Comparison of ENCODE assay signal across 8 mouse cellular contexts in genomic region chr11:95415931-95416330, GRCm38 (mm10). TPM values are rescaled to one million over a fixed set of nuclear protein-coding genes. Genes with fewer than 3 reads are reported as not detected.
DNase-seq lines count a peak whose midpoint lies in the region; ATAC-seq and TF ChIP-seq lines count a peak whose summit lies in the region.

No protein-coding gene starts in this region.

- peak overlapping the region; percentile 77 for H3K4me3 ChIP-seq in heart, embryonic 10.5 days
- H3K4me3 ChIP-seq in MEL (ENCODE audit: control insufficient read depth in 1 of 2, insufficient read depth in 1 of 2, low read depth in 2 of 2, low read length in 2 of 2) = peak overlapping the region; percentile 20 to 85
- H3K4me3 ChIP-seq in heart, embryonic 15.5 days = peak overlapping the region; percentile 80
- H3K4me3 ChIP-seq in liver, postnatal 0 days (ENCODE audit: low read depth, low read length) = peak overlapping the region; percentile 80

- H3K79me2 ChIP-seq in MEL (ENCODE audit: control insufficient read depth, insufficient read depth, low read length, poor library complexity) = peaks cover 33% of the 10 kb centered on the region

- DNase-seq in heart, embryonic 10.5 days (ENCODE audit: low spot score) = no peak
- no peak for DNase-seq in heart, postnatal 10 days
- DNase-seq in MEL (ENCODE audit: low read depth, low spot score) = peak; percentile 69
- no peak for DNase-seq in liver, postnatal 0 days
- DNase-seq in thymus, adult 18-20 months = no peak
- no peak for DNase-seq in left cerebral cortex, adult 11 months (ENCODE audit: low spot score)

- TF ChIP-seq EP300 in MEL (IDR thresholded peaks at IDR 0.05; ENCODE audit: low read depth in 1 of 2, low read length in 2 of 2) = no peak
- no peak for TF ChIP-seq EP300 in liver, postnatal 0 days (IDR thresholded peaks at IDR 0.05; ENCODE audit: low read depth)

- intact Hi-C loops in heart, postnatal 10 days (cut with DNase I) = no loop called here

- H3K36me3 ChIP-seq in heart, embryonic 10.5 days = peaks cover 5% of the 10 kb centered on the region; the same call in 1 of the 2 replicates
- H3K36me3 ChIP-seq in MEL (ENCODE audit: control insufficient read depth in 1 of 2, insufficient read depth in 2 of 2, low read length in 2 of 2) = peaks cover 7 to 31% of the 10 kb centered on the region in 2 experiments; a peak in 3 of 4 replicates
- no peaks in the 10 kb centered on the region for H3K36me3 ChIP-seq in heart, embryonic 15.5 days
- H3K36me3 ChIP-seq in liver, postnatal 0 days (replicated peaks; ENCODE audit: insufficient read depth, low read length) = peaks cover 3% of the 10 kb centered on the region

- H3K4me1 ChIP-seq in heart, embryonic 10.5 days = peaks cover 13% of the 10 kb centered on the region
- peaks cover 18 to 19% of the 10 kb centered on the region in 2 experiments for H3K4me1 ChIP-seq in MEL (ENCODE audit: control insufficient read depth in 1 of 2, insufficient read depth in 2 of 2, low read length in 2 of 2)
- peaks cover 14% of the 10 kb centered on the region for H3K4me1 ChIP-seq in heart, embryonic 15.5 days (replicated peaks)
- peaks cover 18% of the 10 kb centered on the region for H3K4me1 ChIP-seq in liver, postnatal 0 days (ENCODE audit: insufficient read depth)

- no peak for TF ChIP-seq POLR2A in MEL (IDR thresholded peaks at IDR 0.05; ENCODE audit: control insufficient read depth in 1 of 2, insufficient read depth in 1 of 2, low read depth in 1 of 2, low read length in 2 of 2, poor library complexity in 1 of 2)

- TF ChIP-seq RAD21 in MEL (IDR thresholded peaks at IDR 0.05; ENCODE audit: low read depth, low read length) = no peak

- H3K27me3 ChIP-seq in heart, embryonic 10.5 days (ENCODE audit: insufficient read depth, poor library complexity, severe bottlenecking) = no peaks in the 10 kb centered on the region
- no peaks in the 10 kb centered on the region for H3K27me3 ChIP-seq in MEL (ENCODE audit: control insufficient read depth in 1 of 2, insufficient read depth in 2 of 2, low read length in 2 of 2)
- H3K27me3 ChIP-seq in heart, embryonic 15.5 days = no peaks in the 10 kb centered on the region
- H3K27me3 ChIP-seq in liver, postnatal 0 days (ENCODE audit: insufficient read depth, low read length) = no peaks in the 10 kb centered on the region

- no peaks in the 10 kb centered on the region for H3K9me3 ChIP-seq in heart, embryonic 10.5 days
- H3K9me3 ChIP-seq in MEL (replicated peaks; ENCODE audit: insufficient read depth, low read length) = no peaks in the 10 kb centered on the region
- H3K9me3 ChIP-seq in heart, embryonic 15.5 days (replicated peaks) = no peaks in the 10 kb centered on the region
- no peaks in the 10 kb centered on the region for H3K9me3 ChIP-seq in liver, postnatal 0 days (ENCODE audit: low read length)

- peak overlapping the region; percentile 82 for H3K4me2 ChIP-seq in heart, embryonic 15.5 days
- H3K4me2 ChIP-seq in liver, postnatal 0 days (ENCODE audit: low read depth, low read length) = peak overlapping the region; percentile 69

- no peak for TF ChIP-seq CTCF in MEL (IDR thresholded peaks at IDR 0.05 in 2 of 3, conservative IDR thresholded peaks at IDR 0.05 in 1 of 3; ENCODE audit: control insufficient read depth in 1 of 3, insufficient read depth in 1 of 3, low read depth in 2 of 3, low read length in 3 of 3, poor library complexity in 1 of 3, severe bottlenecking in 1 of 3)
- no peak for TF ChIP-seq CTCF in liver, postnatal 0 days (IDR thresholded peaks at IDR 0.05; ENCODE audit: low read depth)

- H3K9ac ChIP-seq in MEL (ENCODE audit: control insufficient read depth, low read depth, low read length, poor library complexity, severe bottlenecking) = peak overlapping the region; percentile 74
- H3K9ac ChIP-seq in heart, embryonic 15.5 days = no peak overlapping the region
- peak overlapping the region; percentile 22; the same call in 1 of the 2 replicates for H3K9ac ChIP-seq in liver, postnatal 0 days (replicated peaks)

- peak overlapping the region; percentile 89; the same call in 1 of the 2 replicates for H3K27ac ChIP-seq in heart, embryonic 10.5 days
- H3K27ac ChIP-seq in MEL (ENCODE audit: control insufficient read depth, low read depth, low read length) = peak overlapping the region; percentile 92; the same call in 1 of the 2 replicates
- H3K27ac ChIP-seq in heart, embryonic 15.5 days = no peak overlapping the region
- peak overlapping the region; percentile 53 for H3K27ac ChIP-seq in liver, postnatal 0 days (ENCODE audit: low read depth)

- ATAC-seq in heart, embryonic 15.5 days (replicated peaks; ENCODE audit: insufficient number of reproducible peaks, insufficient read depth, low FRiP score, low read depth) = no peak
- ATAC-seq in liver, postnatal 0 days = no peak
- no peak for ATAC-seq in cerebellum, adult (ENCODE audit: insufficient number of reproducible peaks, low FRiP score, low TSS enrichment)

TF ChIP-seq in MEL, 35 proteins besides CTCF, POLR2A, EP300 and RAD21:
- TF ChIP-seq POLR2AphosphoS5 (IDR thresholded peaks at IDR 0.05; ENCODE audit: borderline replicate concordance, low read depth, low read length) (no peak), NRF1 (IDR thresholded peaks at IDR 0.05; ENCODE audit: insufficient read depth, low read depth, low read length, poor library complexity, severe bottlenecking) (no peak), MAX (IDR thresholded peaks at IDR 0.05; ENCODE audit: low read length) (0 out of 2 replicates have a peak, but pooled peaks have one; percentile 13), MYC (IDR thresholded peaks at IDR 0.05; ENCODE audit: low read depth, low read length) (peak; percentile 64; the same call in 1 of the 2 replicates), ZMIZ1 (IDR thresholded peaks at IDR 0.05; ENCODE audit: low read depth, low read length) (no peak)

RNA-seq across cellular contexts. Expression of gene Spop, which starts 2.1 kb away (rescaled TPM):
- polyA plus RNA-seq in heart, embryonic 10.5 days (2016; fragmentation: Nextera tagmentation; extraction: Ambion mirVana) = 103 TPM in 2 replicates
- 100 to 1,000 TPM; 132 to 136 TPM for total RNA-seq in heart, postnatal 10 days (2021)
- 41.5 and 45.7 TPM in 2 replicates for total RNA-seq in MEL (2012; rRNA removed)
- polyA plus RNA-seq in MEL (2012; ENCODE audit: insufficient read depth in 1 of 2, insufficient read length in 2 of 2, low read depth in 1 of 2, low replicate concordance in 2 of 2, missing spikeins in 1 of 2) = 10 to 100 TPM in 1 of 2 experiments, not detected in 1; 84.0 TPM
- 126 and 127 TPM in 2 replicates for polyA plus RNA-seq in heart, embryonic 15.5 days (2015; fragmentation: Nextera tagmentation; extraction: Ambion mirVana)
- 42.4 and 53.2 TPM in 2 replicates for polyA plus RNA-seq in liver, postnatal 0 days (2015; fragmentation: Nextera tagmentation; extraction: Ambion mirVana)

RNA-seq across cellular contexts. Expression of gene Slc35b1, which starts 31.4 kb away (rescaled TPM):
- polyA plus RNA-seq in heart, embryonic 10.5 days (2016; fragmentation: Nextera tagmentation; extraction: Ambion mirVana) = 103 and 119 TPM in 2 replicates
- 10 to 100 TPM; 51.0 to 52.8 TPM for total RNA-seq in heart, postnatal 10 days (2021)
- 51.8 and 59.1 TPM in 2 replicates for total RNA-seq in MEL (2012; rRNA removed)
- polyA plus RNA-seq in MEL (2012; ENCODE audit: insufficient read depth in 1 of 2, insufficient read length in 2 of 2, low read depth in 1 of 2, low replicate concordance in 2 of 2, missing spikeins in 1 of 2) = 10 to 100 TPM in 1 of 2 experiments, not detected in 1; 82.4 TPM
- polyA plus RNA-seq in heart, embryonic 15.5 days (2015; fragmentation: Nextera tagmentation; extraction: Ambion mirVana) = 66.0 and 71.5 TPM in 2 replicates
- 38.4 and 40.1 TPM in 2 replicates for polyA plus RNA-seq in liver, postnatal 0 days (2015; fragmentation: Nextera tagmentation; extraction: Ambion mirVana)
